Mouse (Mus musculus) midbrain, postnatal 0 days (tissue): ENCODE results near the gene Nlk. TPM values are rescaled to one million over a fixed set of nuclear protein-coding genes. Genes with fewer than 3 reads are reported as not detected.

Experiments used
- ATAC-seq: fragments of 200-750 bp; cut with Nextera tagmentation; 2 replicates; pipeline ENCODE4 v1.8.0; 2017; ENCODE audit warnings: moderate number of reproducible peaks, mild to moderate bottlenecking, moderate TSS enrichment, moderate library complexity; ENCODE audit not compliant: low FRiP score
- DNase-seq: peaks from one replicate; pipeline ENCODE4 v3.0.0-alpha.2; 2015; ENCODE audit warnings: low spot score
- H3K27ac ChIP-seq: fragments of 300-500 bp; sonication (generic); 2 replicates; pipeline ENCODE4 v1.5.1; 2014; ENCODE audit warnings: low read depth, mild to moderate bottlenecking, low read length, mixed read lengths
- H3K27me3 ChIP-seq: fragments of 300-500 bp; sonication (generic); 2 replicates; pipeline ENCODE4 v1.6.1; 2014; ENCODE audit warnings: low read length, control low read depth, mixed read lengths; ENCODE audit not compliant: insufficient read depth
- H3K36me3 ChIP-seq: fragments of 300-500 bp; sonication (generic); 2 replicates; pipeline ENCODE4 v1.6.1; 2014; ENCODE audit warnings: low read length, control low read depth, mixed read lengths; ENCODE audit not compliant: insufficient read depth
- H3K4me1 ChIP-seq: fragments of 300-500 bp; sonication (generic); 2 replicates; pipeline ENCODE4 v1.6.1; 2014; ENCODE audit warnings: mild to moderate bottlenecking, control low read depth, antibody characterized with exemption, low read length, mixed read lengths; ENCODE audit not compliant: insufficient read depth
- H3K4me2 ChIP-seq: fragments of 300-500 bp; sonication (generic); 2 replicates; pipeline ENCODE4 v1.6.1; 2014; ENCODE audit warnings: low read depth, mild to moderate bottlenecking, low read length, mixed read lengths; ENCODE audit not compliant: poor library complexity, severe bottlenecking
- H3K4me3 ChIP-seq: fragments of 300-500 bp; sonication (generic); 2 replicates; pipeline ENCODE4 v1.5.1; 2014; ENCODE audit warnings: low read depth, mild to moderate bottlenecking, low read length, moderate library complexity
- H3K9ac ChIP-seq: fragments of 300-500 bp; sonication (generic); replicated peaks from 2 replicates; pipeline ENCODE4 v1.6.1; 2014; ENCODE audit warnings: mild to moderate bottlenecking, low read length, moderate library complexity, mixed read lengths; ENCODE audit not compliant: poor library complexity, severe bottlenecking
- H3K9me3 ChIP-seq: fragments of 300-500 bp; sonication (generic); 2 replicates; pipeline ENCODE4 v1.6.1; 2016; ENCODE audit warnings: low read length, control low read depth
- CTCF ChIP-seq: IDR thresholded peaks from 2 replicates; pipeline ENCODE4 v1.5.1; 2016; ENCODE audit warnings: antibody characterized with exemption, mild to moderate bottlenecking
- WGBS: fragments of 180-500 bp; shearing (Covaris S2); extraction: QIAGEN DNeasy Blood & Tissue Kit; methylation state at CpG from one replicate; pipeline ENCODE4 v1.1.7; 2014; 5-methylcytosine and 5-hydroxymethylcytosine counted together
- polyA plus RNA-seq: library from polyadenylated mRNA; unstranded; fragments of >200 nt; fragmentation: Nextera tagmentation; extraction: Ambion mirVana; gene quantifications from 2 replicates; pipeline ENCODE4 v1.2.1, GENCODE M21; 2015
- total RNA-seq: library from RNA; depleted of rRNA; stranded (reverse); fragments of >200 nt; gene quantifications from 2 replicates; pipeline ENCODE4 v1.2.3, GENCODE M21; 2014

Gene Nlk
- total and polyA plus RNA-seq, 2 experiments from 2014 or later = 25.0 to 44.4 TPM

GRCm38 (mm10) chr11:78697753-78698171, 589 bp upstream of the Nlk start:
- H3K27ac ChIP-seq = peak overlapping the region; percentile 84
- no peaks in the 10 kb centered on the region for H3K9me3 ChIP-seq
- H3K4me1 ChIP-seq = peaks cover 11% of the 10 kb centered on the region
- DNase-seq (peak; percentile 98), ATAC-seq (peak; percentile 93)
- H3K4me2 ChIP-seq = peak overlapping the region; percentile 7; the same call in 1 of the 2 replicates
- no peak overlapping the region for H3K9ac ChIP-seq
- no peaks in the 10 kb centered on the region for H3K27me3 ChIP-seq
- H3K4me3 ChIP-seq = peak overlapping the region; percentile 64
- no peaks in the 10 kb centered on the region for H3K36me3 ChIP-seq
- WGBS = 0% methylated on average over 12 of the region's 12 CpGs
- TF ChIP-seq CTCF = no peak

- ATAC-seq (no peak), DNase-seq (peak; percentile 10)
- Histone ChIP-seq H3K27ac (no peak overlapping the region), H3K9me3 (no peaks in the 10 kb centered on the region), H3K36me3 (no peaks in the 10 kb centered on the region), H3K4me3 (no peak overlapping the region), H3K4me1 (peaks cover 11% of the 10 kb centered on the region), H3K4me2 (peak overlapping the region; percentile 40), H3K27me3 (no peaks in the 10 kb centered on the region), H3K9ac (no peak overlapping the region)
- 54% methylated on average over 3 of the region's 3 CpGs for WGBS
- no peak for TF ChIP-seq CTCF
Measured at GRCm38 (mm10) chr11:78694249-78694648, 2.9 kb downstream of the Nlk start.

GRCm38 (mm10) chr11:78693307-78693706, 3.9 kb downstream of the Nlk start:
- no peak for TF ChIP-seq CTCF
- H3K9me3 ChIP-seq = no peaks in the 10 kb centered on the region
- no peak overlapping the region for H3K4me3 ChIP-seq
- no peaks in the 10 kb centered on the region for H3K36me3 ChIP-seq
- no peak overlapping the region for H3K27ac ChIP-seq
- no peak for DNase-seq
- no peaks in the 10 kb centered on the region for H3K27me3 ChIP-seq
- ATAC-seq = no peak
- no peak overlapping the region for H3K9ac ChIP-seq
- 93% methylated on average over 8 of the region's 8 CpGs for WGBS
- H3K4me2 ChIP-seq = 0 out of 2 replicates have a peak overlapping the region, but pooled peaks have one; percentile 22
- peaks cover 11% of the 10 kb centered on the region for H3K4me1 ChIP-seq

GRCm38 (mm10) chr11:78691201-78691600, 6.0 kb downstream of the Nlk start:
- no peaks in the 10 kb centered on the region for H3K27me3 ChIP-seq
- no peak overlapping the region for H3K4me3 ChIP-seq
- 0 out of 2 replicates have a peak overlapping the region, but pooled peaks have one; percentile 3 for H3K4me2 ChIP-seq
- no peaks in the 10 kb centered on the region for H3K9me3 ChIP-seq
- DNase-seq = no peak
- TF ChIP-seq CTCF = no peak
- no peak for ATAC-seq
- no peaks in the 10 kb centered on the region for H3K36me3 ChIP-seq
- peaks cover 11% of the 10 kb centered on the region for H3K4me1 ChIP-seq
- 64% methylated on average over 2 of the region's 2 CpGs for WGBS
- H3K9ac ChIP-seq = no peak overlapping the region
- H3K27ac ChIP-seq = no peak overlapping the region

- no peak overlapping the region for H3K27ac ChIP-seq
- H3K4me2 ChIP-seq = no peak overlapping the region
- WGBS = 87% methylated on average over 3 of the region's 3 CpGs
- H3K36me3 ChIP-seq = no peaks in the 10 kb centered on the region
- DNase-seq (no peak), ATAC-seq (no peak)
- H3K27me3 ChIP-seq = no peaks in the 10 kb centered on the region
- H3K9me3 ChIP-seq = no peaks in the 10 kb centered on the region
- peaks cover 7% of the 10 kb centered on the region for H3K4me1 ChIP-seq
- no peak overlapping the region for H3K9ac ChIP-seq
- no peak overlapping the region for H3K4me3 ChIP-seq
- TF ChIP-seq CTCF = no peak
Measured at GRCm38 (mm10) chr11:78690547-78690946, 6.6 kb downstream of the Nlk start.

GRCm38 (mm10) chr11:78681058-78681457, 16.1 kb downstream of the Nlk start:
- Histone ChIP-seq H3K9ac (no peak overlapping the region), H3K4me2 (no peak overlapping the region), H3K4me3 (no peak overlapping the region), H3K27me3 (no peaks in the 10 kb centered on the region), H3K36me3 (peaks cover 2% of the 10 kb centered on the region; the same call in 1 of the 2 replicates), H3K9me3 (no peaks in the 10 kb centered on the region), H3K27ac (no peak overlapping the region), H3K4me1 (no peaks in the 10 kb centered on the region)
- DNase-seq (no peak), ATAC-seq (no peak)
- no peak for TF ChIP-seq CTCF
- WGBS = 90% methylated on average over 3 of the region's 3 CpGs
